Mouse (Mus musculus) mouse embryonic stem cell (cell line): ENCODE results near the gene Ccdc171.

Experiments
- in situ Hi-C, 2 experiments: fragments of 300-500 bp; cut with MboI; formaldehyde crosslinking; loops; 1 replicate in 1 of 2; 3 replicates in 1 of 2; pipeline ENCODE4 v1.14.3; 2019 to 2020; ENCODE audit warnings: low sequenced_read_pairs in 2 of 2, low pct_unique_long_range_greater_than_20kb in 1 of 2, mixed read lengths in 1 of 2; ENCODE audit not compliant: unreplicated experiment in 1 of 2

The Ccdc171 gene

GRCm38 (mm10) chr4:83846304-83846703 is 321.0 kb downstream of the Ccdc171 start:
- in situ Hi-C loops = no loop called here

DNA sequence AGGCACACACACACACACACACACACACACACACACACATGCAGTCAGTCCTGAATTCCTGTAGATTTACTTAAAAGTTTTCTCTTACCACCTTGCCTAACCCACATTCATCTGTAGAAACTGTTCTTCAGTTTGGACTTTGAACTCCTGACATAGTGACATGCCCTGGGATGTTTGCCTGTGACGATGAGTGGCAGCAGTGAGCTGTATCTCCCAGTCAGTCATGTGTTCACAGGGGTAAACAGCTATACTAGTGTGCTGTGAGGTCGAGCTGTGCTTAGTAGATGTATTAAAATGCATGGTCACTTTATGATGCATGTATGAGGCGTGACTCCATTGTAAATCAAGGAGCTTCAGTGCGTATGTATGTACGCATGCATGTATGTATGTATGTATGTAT is 328.5 kb downstream of the Ccdc171 start:
- in situ Hi-C loops = no loop called here

DNA sequence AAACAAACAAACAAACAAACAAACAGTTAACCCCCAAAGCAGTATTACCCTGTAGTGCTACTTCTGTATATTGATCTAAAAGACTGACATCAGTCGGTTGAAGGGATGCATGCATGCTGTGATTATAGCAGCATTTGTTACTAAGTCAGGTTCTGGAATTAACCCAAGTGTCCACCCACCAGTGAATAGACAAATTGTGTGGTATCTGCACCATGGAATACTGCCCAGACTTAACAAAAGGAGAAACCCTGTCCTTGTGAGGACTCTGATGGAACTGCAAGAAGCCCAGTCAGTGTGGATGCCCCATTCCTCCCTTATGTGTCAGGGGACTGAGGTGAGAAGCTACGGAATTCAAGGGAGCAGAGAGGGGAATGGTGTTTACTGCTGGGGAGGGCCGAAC is 336.4 kb downstream of the Ccdc171 start:
- in situ Hi-C loops = no loop called here

DNA sequence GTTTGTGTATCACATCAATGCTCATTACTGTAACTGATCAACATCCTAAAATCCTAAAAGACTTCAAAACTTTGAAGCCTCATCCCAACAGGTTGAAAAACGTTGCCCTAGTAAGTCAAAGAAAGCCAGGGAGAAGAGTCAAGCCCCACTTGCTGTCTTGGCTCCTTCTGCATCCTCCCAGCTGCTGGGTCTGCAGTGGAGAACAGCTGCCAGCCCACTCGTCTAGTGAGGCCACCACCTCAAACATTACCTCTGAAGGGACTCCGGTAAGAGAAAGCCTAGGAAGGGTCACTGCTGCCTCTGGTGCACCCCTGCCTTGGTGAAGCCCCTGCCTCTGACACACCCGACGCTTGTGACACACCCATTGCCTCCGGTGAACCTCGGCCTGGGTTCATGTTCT is 336.9 kb downstream of the Ccdc171 start:
- in situ Hi-C loops = no loop called here

- in situ Hi-C loops = no loop called here
These were observed 351.3 kb downstream of the Ccdc171 start for GRCm38 (mm10) chr4:83876600-83876999.

- in situ Hi-C loops = no loop called here
These were observed 352.9 kb downstream of the Ccdc171 start for GRCm38 (mm10) chr4:83878236-83878635.

DNA sequence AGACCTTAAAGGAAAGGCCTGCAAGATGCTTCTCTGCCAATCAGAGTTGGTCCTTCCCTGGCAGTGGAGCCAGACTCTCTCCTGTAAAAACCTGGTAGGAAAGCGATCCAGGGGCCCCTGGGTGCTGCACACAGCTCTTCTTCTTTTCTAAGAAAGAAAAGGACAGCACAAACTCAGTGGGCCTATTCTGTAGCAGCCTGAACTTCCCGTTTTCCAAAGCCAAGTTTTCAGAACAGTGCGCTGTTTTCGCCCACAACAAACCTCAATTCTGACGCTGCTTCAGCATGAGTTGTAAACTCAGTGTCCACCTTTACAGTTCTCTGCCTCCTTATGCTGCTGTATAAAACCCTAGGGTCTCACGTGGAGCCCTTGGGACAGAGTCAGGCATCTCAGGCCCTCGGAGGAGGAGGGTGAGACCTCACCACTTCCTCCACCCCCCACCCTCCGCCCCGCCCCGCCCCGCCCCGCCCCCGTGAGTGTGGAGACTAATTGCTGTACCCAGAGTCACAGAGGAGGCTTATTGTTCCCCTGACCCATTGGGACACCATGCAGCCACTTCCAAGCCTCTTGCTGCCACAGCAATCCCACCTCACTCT is 363.2 kb downstream of the Ccdc171 start:
- in situ Hi-C loops = no loop called here

DNA sequence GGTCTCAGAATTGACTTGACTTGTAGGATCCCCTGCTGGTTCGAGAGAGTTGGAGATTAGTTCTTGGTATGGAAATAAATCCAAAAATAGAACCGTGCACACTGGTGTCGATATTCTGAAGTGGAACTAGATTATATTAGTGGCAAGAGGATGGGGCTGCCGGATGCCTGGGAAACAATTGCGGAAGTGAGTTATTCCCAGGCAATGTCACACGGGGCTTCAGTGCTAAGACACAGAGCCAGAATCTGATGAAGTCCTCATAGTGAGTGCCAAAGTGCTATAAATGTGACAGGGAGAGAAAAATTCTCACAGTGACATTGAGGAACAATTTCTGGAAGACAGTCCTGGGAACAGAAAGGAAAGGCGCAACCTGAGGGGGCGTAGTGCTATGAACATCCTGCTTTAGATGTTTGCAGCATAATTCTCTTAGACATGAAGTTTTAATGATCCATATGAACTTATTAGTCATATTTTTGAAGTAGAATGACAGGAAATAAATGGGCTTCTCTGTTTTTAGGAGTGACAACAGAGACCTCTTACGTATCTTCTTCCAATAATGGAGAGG is 376.8 kb downstream of the Ccdc171 start:
- in situ Hi-C loops = no loop called here
